Comparison of ENCODE assay signal across 20 mouse cellular contexts in the genomic region with DNA sequence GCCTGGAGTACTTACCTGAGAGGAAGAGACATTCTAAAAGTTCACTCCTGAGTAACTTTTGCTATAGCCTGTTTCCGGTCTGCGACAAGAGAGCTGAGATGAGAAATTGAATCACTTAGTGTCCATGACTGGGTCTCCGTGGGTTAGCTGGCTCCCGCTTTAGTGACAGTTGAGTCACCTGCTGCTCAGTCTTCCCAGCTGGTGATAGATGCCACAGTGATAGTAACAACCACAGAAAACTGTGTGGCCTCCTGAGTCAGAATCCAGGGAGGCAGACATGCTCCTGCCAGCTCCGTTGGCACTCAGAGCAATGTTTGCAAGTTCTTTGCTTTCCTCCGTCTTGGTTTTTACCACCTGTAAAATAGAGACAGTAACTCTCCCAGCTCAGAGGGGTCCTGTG. TPM values are rescaled to one million over a fixed set of nuclear protein-coding genes. Genes with fewer than 3 reads are reported as not detected.
DNase-seq lines count a peak whose midpoint lies in the region; ATAC-seq and TF ChIP-seq lines count a peak whose summit lies in the region.
"Had no signal": no experiment of that assay in that cellular context is flagged by ENCODE, and none has a peak within 500 bp of the region (broad histone marks: within the 10 kb centered on the region; RNA-seq: fewer than 3 reads in every experiment).

No protein-coding gene starts in this region.

- H3K4me1 ChIP-seq in thymus, adult 2 months (replicated peaks; ENCODE audit: control insufficient read depth, insufficient read depth, low read length): peaks cover 3% of the 10 kb centered on the region; the same call in 1 of the 2 replicates
- H3K4me1 ChIP-seq: embryonic facial prominence, embryonic 12.5 days; forebrain, embryonic 15.5 days; hindbrain, embryonic 12.5 days had no signal

- intact Hi-C loops in gastrocnemius, postnatal 36 days (cut with DNase I): no loop called here

- TF ChIP-seq POLR2A in thymus, adult 2 months (IDR thresholded peaks at IDR 0.05; ENCODE audit: control insufficient read depth, extremely low read depth, insufficient read depth, low read length, poor library complexity): no peak

- no peaks in the 10 kb centered on the region for H3K36me3 ChIP-seq in thymus, adult 2 months (ENCODE audit: control insufficient read depth, insufficient read depth, low read length)
- H3K36me3 ChIP-seq: embryonic facial prominence, embryonic 12.5 days; forebrain, embryonic 15.5 days; hindbrain, embryonic 12.5 days had no signal

- no peaks in the 10 kb centered on the region for H3K27me3 ChIP-seq in thymus, adult 2 months (ENCODE audit: control insufficient read depth, insufficient read depth, low read length)
- H3K27me3 ChIP-seq: embryonic facial prominence, embryonic 12.5 days; forebrain, embryonic 15.5 days; hindbrain, embryonic 12.5 days had no signal

- DNase-seq in CD4-positive, CD25-positive, alpha-beta regulatory T cell, adult 2 months (ENCODE audit: low read depth, low spot score): peak; percentile 38
- peak; percentile 24 for DNase-seq in thymus, postnatal 25 days
- DNase-seq in thymus, adult 2 months: no peak
- peak; percentile 41 for DNase-seq in naive thymus-derived CD4-positive, alpha-beta T cell, adult 2 months (ENCODE audit: low read depth)
- DNase-seq in adrenal gland, postnatal 4 days (ENCODE audit: low spot score in 2 of 2): no peak
- no peak for DNase-seq in gastrocnemius, postnatal 36 days
- DNase-seq: adrenal gland, adult 2 months; adrenal gland, postnatal 25 days; cerebellum, adult 9-10 months; cerebellum, postnatal 25 days; heart, adult 2 months; heart, postnatal 10 days; heart, postnatal 4 days had no signal

- H3K4me3 ChIP-seq in thymus, adult 2 months (ENCODE audit: control insufficient read depth, insufficient read depth, low read length): no peak overlapping the region
- H3K4me3 ChIP-seq: embryonic facial prominence, embryonic 12.5 days; forebrain, embryonic 15.5 days; heart, adult 2 months; hindbrain, embryonic 12.5 days had no signal

- H3K27ac ChIP-seq in thymus, adult 2 months (ENCODE audit: control insufficient read depth, insufficient read depth, low read length): no peak overlapping the region
- H3K27ac ChIP-seq: embryonic facial prominence, embryonic 12.5 days; forebrain, embryonic 15.5 days; heart, adult 2 months; hindbrain, embryonic 12.5 days had no signal

- 21% methylated on average over 6 of the region's 6 CpGs for WGBS in thymus, adult 2 months

- ATAC-seq in CD4-positive, CD25-positive, alpha-beta regulatory T cell, adult 4 months: no peak
- ATAC-seq: forebrain, embryonic 15.5 days; hindbrain, embryonic 16.5 days; inflammation-experienced regulatory T-cells, adult 6 months; intestine, postnatal 0 days had no signal

- TF ChIP-seq CTCF in thymus, adult 2 months (IDR thresholded peaks at IDR 0.05; ENCODE audit: borderline replicate concordance, control insufficient read depth, extremely low read depth, insufficient read depth, low read length, poor library complexity): no peak

RNA-seq across cellular contexts. Expression of gene Dock8, which starts 23.4 kb away (rescaled TPM):
- polyA plus RNA-seq in CD4-positive, CD25-positive, alpha-beta regulatory T cell, adult 4 months (2017; shearing (Covaris generic)): 100 to 1,000 TPM in 1 of 2 experiments, 10 to 100 TPM in 1; 97.2 to 114 TPM
- 87.3 and 104 TPM in 2 replicates for polyA plus RNA-seq in thymus, adult 2 months (2012; rRNA removed)
- 10 to 100 TPM; 15.3 to 18.3 TPM for total RNA-seq in adrenal gland, postnatal 4 days (2021)
- 1 to 10 TPM; 3.1 to 3.8 TPM for total RNA-seq in gastrocnemius, postnatal 36 days (2021)

Comparison
In these comparisons a context has a peak if more than half of its experiments do, and no peak if none do; other contexts are left out.
1. DNase-seq: peak in CD4-positive, CD25-positive, alpha-beta regulatory T cell, adult 2 months (single experiment), thymus, postnatal 25 days (single experiment) and naive thymus-derived CD4-positive, alpha-beta T cell, adult 2 months (single experiment); none in thymus, adult 2 months (single experiment), adrenal gland, postnatal 4 days (0 of 2) and gastrocnemius, postnatal 36 days (0 of 2).